Mouse (Mus musculus) embryonic facial prominence, embryonic 12.5 days (tissue): ENCODE measurements around the gene Mia3. TPM values are rescaled to one million over a fixed set of nuclear protein-coding genes. Genes with fewer than 3 reads are reported as not detected.
"Not testable (repeated sequence)": the region's sequence is repeated elsewhere in the genome, so short reads cannot be mapped to it uniquely, and the experiment has no call there.

ENCODE experiments used
- ATAC-seq: fragments of 200-750 bp; cut with Nextera tagmentation; 2 replicates; pipeline ENCODE4 v1.8.0; 2017; ENCODE audit not compliant: insufficient number of reproducible peaks, insufficient read depth, low FRiP score, low TSS enrichment
- H3K27ac ChIP-seq: fragments of 300-500 bp; sonication (generic); 2 replicates; pipeline ENCODE4 v1.5.1; 2016; ENCODE audit warnings: mild to moderate bottlenecking
- H3K27me3 ChIP-seq: fragments of 300-500 bp; sonication (generic); 2 replicates; pipeline ENCODE4 v1.6.1; 2016; ENCODE audit warnings: mild to moderate bottlenecking, moderate library complexity
- H3K36me3 ChIP-seq: fragments of 300-500 bp; sonication (generic); 2 replicates; pipeline ENCODE4 v1.6.1; 2016; ENCODE audit warnings: mild to moderate bottlenecking
- H3K4me1 ChIP-seq: fragments of 300-500 bp; sonication (generic); 2 replicates; pipeline ENCODE4 v1.6.1; 2016
- H3K4me2 ChIP-seq: fragments of 300-500 bp; sonication (generic); replicated peaks from 2 replicates; pipeline ENCODE4 v1.6.1; 2016; ENCODE audit warnings: mild to moderate bottlenecking, moderate library complexity
- H3K4me3 ChIP-seq: fragments of 300-500 bp; sonication (generic); 2 replicates; pipeline ENCODE4 v1.5.1; 2016; ENCODE audit warnings: mild to moderate bottlenecking
- H3K9ac ChIP-seq: fragments of 300-500 bp; sonication (generic); 2 replicates; pipeline ENCODE4 v1.6.1; 2016; ENCODE audit warnings: mild to moderate bottlenecking, moderate library complexity
- H3K9me3 ChIP-seq: fragments of 300-500 bp; sonication (generic); 2 replicates; pipeline ENCODE4 v1.6.1; 2016; ENCODE audit warnings: mild to moderate bottlenecking, moderate library complexity
- WGBS: fragments of 180-500 bp; shearing (Covaris S2); methylation state at CpG from one replicate; pipeline ENCODE4 v1.1.7; 2016; 5-methylcytosine and 5-hydroxymethylcytosine counted together
- polyA plus RNA-seq: library from polyadenylated mRNA; unstranded; fragments of >200 nt; fragmentation: Nextera tagmentation; extraction: Ambion mirVana; gene quantifications from 2 replicates; pipeline ENCODE4 v1.2.1, GENCODE M21; 2016

The Mia3 gene
- polyA plus RNA-seq, result 124 and 128 TPM in 2 replicates

DNA sequence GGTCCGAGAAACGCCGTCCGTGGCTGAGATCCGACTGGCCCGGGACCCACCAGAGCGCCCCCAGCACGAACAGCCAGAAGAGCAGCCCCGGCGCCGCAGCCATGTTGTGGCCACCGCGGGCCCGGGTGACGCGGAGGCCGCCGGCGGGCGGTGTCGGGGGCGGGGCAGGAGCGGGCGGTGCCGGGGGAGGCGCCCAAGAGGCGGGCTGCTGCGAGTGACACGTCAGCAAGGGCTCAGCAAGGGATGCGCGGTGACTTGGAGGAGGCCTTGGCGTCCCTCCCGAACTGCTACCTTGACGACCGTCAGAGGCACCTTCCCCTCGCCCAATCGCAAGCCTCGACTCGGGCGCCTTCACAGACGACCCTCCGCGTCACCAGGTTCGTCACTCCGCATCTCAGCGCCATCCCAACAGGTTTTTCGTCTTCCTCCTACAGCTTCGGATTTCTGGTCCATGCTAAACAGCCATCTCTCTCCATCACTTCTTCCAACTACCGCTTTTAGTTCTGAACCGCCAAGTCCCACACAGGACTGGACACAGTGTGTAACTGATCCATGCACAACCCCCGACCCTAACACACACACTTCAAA lies at the start of gene Mia3:
Gene Mia3 (minus strand): TSS at position 127 of the 588 bp plus-strand sequence.
- peak within 1 kb of the TSS; percentile 79 for H3K27ac ChIP-seq
- H3K27me3 ChIP-seq, result no peaks in the 10 kb centered on the region
- peaks cover 12% of the 10 kb centered on the region; the same call in 1 of the 2 replicates for H3K36me3 ChIP-seq
- H3K9ac ChIP-seq, result peak within 1 kb of the TSS; percentile 89
- peaks cover 17% of the 10 kb centered on the region for H3K4me1 ChIP-seq
- H3K9me3 ChIP-seq, result no peaks in the 10 kb centered on the region
- peak within 1 kb of the TSS; percentile 86 for H3K4me2 ChIP-seq
- WGBS, result 0% methylated on average over 49 of the region's 51 CpGs
- H3K4me3 ChIP-seq, result peak within 1 kb of the TSS; percentile 79
- peak; percentile 98 for ATAC-seq

DNA sequence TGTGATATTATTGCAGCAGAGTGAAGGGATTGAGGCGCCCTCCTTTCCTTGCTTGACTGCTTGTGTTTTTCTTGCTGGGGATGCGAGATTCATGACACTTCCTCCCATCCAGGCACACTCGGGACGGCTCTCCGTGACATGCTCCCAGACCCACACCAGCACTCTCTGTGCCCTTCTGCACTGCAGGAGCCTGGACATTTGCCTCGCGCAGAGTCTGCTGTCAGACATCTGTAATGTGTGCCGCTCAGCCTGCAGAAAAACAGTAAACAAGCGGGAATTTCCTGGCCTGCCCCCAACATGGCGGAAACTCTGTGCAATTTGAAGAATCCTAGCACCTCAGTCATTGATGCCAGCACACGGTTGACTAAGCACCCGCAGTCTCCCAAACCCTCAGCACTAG lies 48.5 kb upstream of the Mia3 start, which contains the start of gene Hhipl2:
Gene Hhipl2 (plus strand): TSS at position 343 of the 400 bp plus-strand sequence.
- Histone ChIP-seq H3K4me3 (no peak within 1 kb of the TSS), H3K27me3 (no peaks in the 10 kb centered on the region), H3K9me3 (no peaks in the 10 kb centered on the region), H3K4me2 (no peak within 1 kb of the TSS), H3K36me3 (no peaks in the 10 kb centered on the region), H3K4me1 (no peaks in the 10 kb centered on the region), H3K9ac (no peak within 1 kb of the TSS; the same call in 1 of the 2 replicates), H3K27ac (no peak within 1 kb of the TSS)
- ATAC-seq, result no peak
- 77% methylated on average over 12 of the region's 12 CpGs for WGBS

DNA sequence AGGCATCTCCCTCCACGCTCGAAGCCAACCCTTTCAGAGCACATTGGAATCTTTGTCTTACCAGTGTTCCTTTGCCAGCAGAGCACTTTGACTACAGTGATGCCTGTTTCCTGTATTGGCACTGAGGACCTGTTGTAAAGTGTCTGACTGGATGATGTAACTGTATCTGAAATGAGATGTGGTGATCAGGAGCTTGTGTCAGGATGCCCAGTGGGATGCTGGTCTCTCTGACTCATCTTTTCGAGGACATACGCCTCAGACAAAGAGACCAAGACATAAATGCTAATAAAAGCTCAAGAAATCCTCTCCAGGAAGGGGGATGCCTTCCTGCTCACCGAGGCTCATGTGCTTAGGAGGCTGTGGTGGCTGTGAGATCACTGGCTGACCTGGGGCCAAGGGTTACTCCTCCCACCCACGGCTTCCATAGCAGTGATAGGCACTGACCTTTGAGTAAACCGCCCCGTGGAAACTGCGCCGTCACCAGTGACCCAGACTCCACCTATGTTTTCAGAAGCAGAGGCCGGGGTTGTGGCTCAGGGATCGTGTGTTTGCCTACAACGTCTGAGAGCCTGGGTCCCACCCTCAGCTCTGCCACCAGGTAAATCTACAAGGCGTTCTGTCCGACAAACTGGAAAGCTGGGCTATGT lies 44.9 kb upstream of the Mia3 start:
- no peak for ATAC-seq
- Histone ChIP-seq H3K4me1 (no peaks in the 10 kb centered on the region), H3K36me3 (peaks cover 31% of the 10 kb centered on the region), H3K9me3 (no peaks in the 10 kb centered on the region), H3K4me2 (no peak overlapping the region), H3K9ac (no peak overlapping the region), H3K4me3 (no peak overlapping the region), H3K27ac (no peak overlapping the region), H3K27me3 (no peaks in the 10 kb centered on the region)
- 89% methylated on average over 15 of the region's 15 CpGs for WGBS

DNA sequence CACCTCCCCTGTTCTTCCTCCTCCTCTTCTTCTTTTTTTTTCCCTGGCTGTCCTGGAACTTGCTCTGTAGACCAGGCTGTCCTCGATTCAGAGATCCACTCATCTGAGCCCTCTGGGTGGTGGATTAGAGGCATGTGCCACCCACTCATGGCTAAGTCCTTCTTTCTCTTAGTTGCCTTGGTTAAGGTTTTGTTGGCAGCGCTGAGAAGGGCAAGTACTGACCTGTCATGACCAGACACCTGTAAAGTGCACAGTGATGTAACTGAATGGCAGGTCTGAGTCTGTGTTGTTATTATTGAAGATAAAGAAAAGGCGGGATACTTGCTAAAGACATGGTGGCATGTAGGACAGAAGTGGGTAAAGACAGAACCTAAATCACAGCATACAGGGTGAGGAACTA lies 34.0 kb upstream of the Mia3 start:
- H3K4me3 ChIP-seq, result no peak overlapping the region
- H3K27ac ChIP-seq, result no peak overlapping the region
- H3K4me2 ChIP-seq, result no peak overlapping the region
- H3K4me1 ChIP-seq, result no peaks in the 10 kb centered on the region
- H3K27me3 ChIP-seq, result no peaks in the 10 kb centered on the region
- no peaks in the 10 kb centered on the region for H3K9me3 ChIP-seq
- 90% methylated on average over 3 of the region's 3 CpGs for WGBS
- no peak for ATAC-seq
- no peak overlapping the region for H3K9ac ChIP-seq
- H3K36me3 ChIP-seq, result peaks cover 63% of the 10 kb centered on the region

DNA sequence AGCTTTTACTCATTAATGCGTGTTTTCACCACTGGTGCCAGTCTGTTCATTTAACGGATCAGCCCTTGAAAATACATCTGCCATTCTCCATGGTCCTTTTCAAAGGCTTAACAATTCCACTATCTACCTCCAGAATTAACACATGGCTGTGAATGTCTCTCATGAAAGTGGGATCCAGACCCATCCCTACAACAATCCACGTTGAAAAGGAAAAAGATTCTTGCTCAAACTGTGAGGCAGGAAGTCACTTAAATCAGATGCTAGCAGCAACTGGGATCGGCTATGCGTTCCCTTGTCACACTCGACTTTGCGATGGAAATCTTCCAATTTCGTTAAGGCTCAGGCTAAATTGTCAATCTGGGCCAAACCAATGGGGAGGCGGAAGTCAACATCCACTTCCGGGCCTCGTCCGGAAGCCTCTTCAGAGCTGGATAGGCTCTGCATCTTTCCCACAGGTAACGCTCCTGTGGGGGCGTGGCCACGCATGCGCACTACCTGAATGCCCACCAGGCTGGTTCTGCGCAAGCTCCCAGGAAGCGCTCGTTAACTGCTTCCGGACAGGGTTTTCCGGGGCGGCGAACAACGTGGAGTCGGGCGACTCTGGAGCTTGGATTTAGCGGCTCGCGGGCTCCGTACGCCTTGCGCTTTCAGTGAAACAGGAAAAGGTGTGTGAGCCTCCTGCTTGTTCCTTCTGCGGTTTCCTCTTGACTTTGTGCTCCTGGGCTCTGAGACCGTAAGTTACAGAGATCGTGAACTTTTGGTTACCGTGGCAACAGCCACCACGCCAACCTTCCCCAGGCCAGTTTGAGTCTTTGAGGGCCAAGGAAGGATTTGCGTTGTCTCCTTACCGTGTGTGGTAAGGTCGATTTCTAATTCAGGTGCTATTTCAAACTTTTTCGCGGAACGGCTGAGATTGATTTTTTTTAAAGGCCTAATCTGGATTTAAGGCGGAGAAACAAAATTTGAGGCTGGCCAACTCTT lies 19.4 kb upstream of the Mia3 start, which contains the start of gene Taf1a:
Gene Taf1a (plus strand): TSS at position 556 of the 981 bp plus-strand sequence.
- Histone ChIP-seq H3K27me3 (peaks cover 7% of the 10 kb centered on the region; the same call in 1 of the 2 replicates), H3K27ac (peak within 1 kb of the TSS; percentile 57; the same call in 1 of the 2 replicates), H3K4me2 (peak within 1 kb of the TSS; percentile 83), H3K9me3 (no peaks in the 10 kb centered on the region), H3K4me1 (peaks cover 8% of the 10 kb centered on the region), H3K36me3 (0 out of 2 replicates have a peak, but pooled peaks cover 11% of the 10 kb centered on the region), H3K4me3 (peak within 1 kb of the TSS; percentile 73), H3K9ac (peak within 1 kb of the TSS; percentile 60)
- 6% methylated on average over 44 of the region's 44 CpGs for WGBS
- ATAC-seq, result peak; percentile 96

DNA sequence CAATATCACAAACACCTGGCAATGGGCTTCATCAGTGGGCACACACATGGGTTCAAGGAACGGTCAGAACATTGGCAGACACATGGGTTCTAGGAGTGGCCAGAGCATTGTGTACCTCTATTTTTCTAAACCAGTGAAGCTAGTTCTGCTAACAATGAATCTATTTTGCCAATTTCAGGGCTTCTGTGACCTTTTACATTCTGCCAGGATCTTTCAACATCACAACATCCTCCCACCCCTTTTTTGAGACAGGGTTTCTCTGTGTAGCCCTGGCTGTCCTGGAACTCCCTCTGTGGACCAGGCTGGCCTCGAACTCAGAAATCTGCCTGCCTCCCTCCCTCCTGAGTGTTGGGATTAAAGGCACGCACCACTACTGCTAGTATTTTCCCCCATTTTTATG lies 18.1 kb upstream of the Mia3 start:
- H3K27ac ChIP-seq, H3K9me3 ChIP-seq, H3K36me3 ChIP-seq, H3K27me3 ChIP-seq, H3K4me1 ChIP-seq, ATAC-seq, H3K9ac ChIP-seq, H3K4me2 ChIP-seq, H3K4me3 ChIP-seq: not testable (repeated sequence)
- 93% methylated on average over 3 of the region's 3 CpGs for WGBS

DNA sequence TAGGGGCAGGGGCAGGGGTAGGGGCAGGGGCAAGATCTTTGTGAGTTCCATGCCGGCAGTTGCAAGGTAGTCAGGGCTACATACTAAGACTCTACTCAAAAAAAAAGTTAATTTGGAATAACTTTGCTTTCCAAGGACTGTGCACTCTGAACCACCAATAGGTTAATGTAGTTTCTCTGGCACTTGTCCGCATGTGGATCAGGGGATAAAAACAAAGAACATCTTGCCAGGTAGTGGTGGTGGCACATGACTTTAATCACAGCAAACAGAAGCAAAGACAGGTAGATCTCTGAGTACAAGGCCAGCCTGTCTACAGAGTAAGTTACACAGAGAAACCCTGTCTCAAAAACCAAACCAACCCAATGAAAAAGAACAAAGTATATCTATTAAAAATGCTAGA lies 13.3 kb upstream of the Mia3 start:
- Histone ChIP-seq H3K9ac (no peak overlapping the region), H3K9me3 (no peaks in the 10 kb centered on the region), H3K4me2 (no peak overlapping the region), H3K36me3 (no peaks in the 10 kb centered on the region), H3K4me1 (no peaks in the 10 kb centered on the region), H3K4me3 (no peak overlapping the region), H3K27me3 (peaks cover 10% of the 10 kb centered on the region; the same call in 1 of the 2 replicates), H3K27ac (no peak overlapping the region)
- ATAC-seq, result no peak
- WGBS, result 89% methylated on average over 2 of the region's 2 CpGs

DNA sequence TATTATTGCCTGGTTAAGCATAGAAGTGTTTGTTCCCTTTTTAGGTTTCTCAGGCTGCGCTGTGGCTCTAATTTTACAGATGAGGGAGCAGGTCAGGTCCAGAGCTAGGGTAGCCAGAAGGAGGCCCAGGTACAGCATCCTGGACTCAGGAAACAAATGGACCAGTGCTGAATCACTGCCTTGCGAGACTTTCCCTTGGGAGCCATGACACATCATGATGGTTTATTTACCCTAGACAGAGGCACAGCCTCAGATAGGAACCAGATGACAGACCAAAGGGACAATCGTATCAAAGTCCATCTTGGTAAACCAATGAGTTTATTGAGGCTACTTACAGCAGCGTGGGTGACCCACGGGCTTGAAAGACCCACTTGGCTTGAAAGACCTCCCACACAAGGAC lies 12.5 kb upstream of the Mia3 start:
- H3K4me2 ChIP-seq, result no peak overlapping the region
- no peak for ATAC-seq
- WGBS, result 82% methylated on average over 5 of the region's 5 CpGs
- no peaks in the 10 kb centered on the region for H3K9me3 ChIP-seq
- no peaks in the 10 kb centered on the region for H3K36me3 ChIP-seq
- H3K9ac ChIP-seq, result no peak overlapping the region
- no peak overlapping the region for H3K4me3 ChIP-seq
- H3K4me1 ChIP-seq, result no peaks in the 10 kb centered on the region
- no peak overlapping the region for H3K27ac ChIP-seq
- H3K27me3 ChIP-seq, result peaks cover 7% of the 10 kb centered on the region; the same call in 1 of the 2 replicates

DNA sequence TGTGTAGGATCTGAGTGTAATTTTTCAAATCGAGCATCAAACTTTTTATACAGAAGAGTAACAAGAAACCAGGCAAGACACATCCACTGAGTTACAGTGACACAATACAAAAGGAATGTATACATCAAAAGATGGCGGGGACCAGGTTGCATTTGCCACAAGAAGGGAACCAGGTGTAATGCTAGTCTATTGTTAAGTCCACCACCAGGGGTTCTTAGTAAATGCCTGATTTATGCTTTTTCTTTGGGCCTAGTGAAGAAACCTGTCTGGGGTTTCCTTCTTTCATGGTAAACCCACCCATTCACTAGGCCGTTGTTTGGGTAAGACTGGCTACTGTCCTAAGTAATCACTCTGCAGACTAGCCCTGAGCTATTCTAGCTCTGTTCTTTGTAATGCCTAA lies 10.0 kb upstream of the Mia3 start:
- 86% methylated on average over 3 of the region's 3 CpGs for WGBS
- not testable (repeated sequence) for H3K27me3 ChIP-seq, ATAC-seq, H3K36me3 ChIP-seq, H3K27ac ChIP-seq, H3K4me1 ChIP-seq, H3K4me2 ChIP-seq, H3K9me3 ChIP-seq, H3K9ac ChIP-seq, H3K4me3 ChIP-seq

DNA sequence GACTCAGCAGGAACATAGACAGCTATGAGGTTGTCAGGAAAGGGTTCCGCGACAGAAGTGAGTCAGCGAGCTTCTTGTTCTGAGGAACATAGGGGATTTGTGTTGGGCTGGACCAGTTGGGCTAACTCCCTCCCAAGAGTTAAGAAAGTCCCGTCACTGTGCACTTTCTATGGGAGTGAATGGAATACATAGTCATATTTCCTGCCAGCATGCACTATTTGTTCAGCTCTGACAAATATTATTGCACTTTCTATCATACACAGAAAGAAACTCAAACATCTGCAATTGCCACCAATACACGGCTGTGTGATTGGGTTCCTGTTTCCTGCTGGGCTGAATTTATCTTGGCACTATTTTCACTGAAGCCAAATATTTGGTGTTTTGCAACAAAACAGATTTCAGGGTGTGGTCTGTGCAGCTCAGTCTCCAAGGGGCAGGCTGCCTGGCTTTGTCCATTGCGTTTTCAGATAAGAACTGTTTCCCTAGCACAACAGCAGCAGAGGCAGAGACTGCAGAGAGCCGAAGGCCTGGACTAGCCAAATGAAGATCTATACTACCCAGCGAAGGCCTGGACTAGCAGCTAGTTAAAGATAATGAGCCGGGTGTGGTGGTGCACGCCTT lies 9.1 kb upstream of the Mia3 start:
- Histone ChIP-seq H3K27me3 (0 out of 2 replicates have a peak, but pooled peaks cover 2% of the 10 kb centered on the region), H3K36me3 (no peaks in the 10 kb centered on the region), H3K4me2 (no peak overlapping the region), H3K9me3 (0 out of 2 replicates have a peak, but pooled peaks cover 3% of the 10 kb centered on the region), H3K4me3 (no peak overlapping the region), H3K4me1 (no peaks in the 10 kb centered on the region), H3K27ac (no peak overlapping the region), H3K9ac (no peak overlapping the region)
- ATAC-seq, result no peak
- 87% methylated on average over 10 of the region's 10 CpGs for WGBS

DNA sequence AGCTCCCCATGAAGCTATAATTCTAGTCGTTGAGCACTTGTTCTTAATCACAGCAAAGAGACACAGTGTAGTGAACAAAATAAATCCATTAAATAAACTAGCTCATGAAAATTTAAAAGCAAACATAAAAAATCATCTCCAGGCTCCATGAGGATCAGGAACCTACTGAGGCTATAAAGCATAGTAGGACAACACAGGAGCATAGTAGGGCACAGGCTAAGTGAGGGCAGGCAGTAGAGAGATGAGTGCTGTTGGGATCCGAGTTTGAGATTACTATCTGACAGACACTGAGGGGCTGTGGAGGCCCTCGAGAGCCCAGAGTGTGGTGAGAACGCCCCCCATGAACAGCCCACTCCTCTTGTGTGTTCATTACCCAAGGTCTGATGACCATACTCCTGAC lies 7.7 kb upstream of the Mia3 start:
- H3K4me1 ChIP-seq, result no peaks in the 10 kb centered on the region
- no peak overlapping the region for H3K27ac ChIP-seq
- H3K36me3 ChIP-seq, result no peaks in the 10 kb centered on the region
- H3K4me3 ChIP-seq, result no peak overlapping the region
- 0 out of 2 replicates have a peak, but pooled peaks cover 3% of the 10 kb centered on the region for H3K9me3 ChIP-seq
- H3K4me2 ChIP-seq, result no peak overlapping the region
- 76% methylated on average over 4 of the region's 4 CpGs for WGBS
- ATAC-seq, result no peak
- H3K27me3 ChIP-seq, result no peaks in the 10 kb centered on the region
- H3K9ac ChIP-seq, result no peak overlapping the region
